Mouse (Mus musculus) cerebellum, adult 18-20 months (tissue): ENCODE data around the gene Syn2.

Experiments used
- DNase-seq, 2 experiments: peaks; one replicate each; pipeline ENCODE4 v3.0.0; 2021

Syn2 gene

DNA sequence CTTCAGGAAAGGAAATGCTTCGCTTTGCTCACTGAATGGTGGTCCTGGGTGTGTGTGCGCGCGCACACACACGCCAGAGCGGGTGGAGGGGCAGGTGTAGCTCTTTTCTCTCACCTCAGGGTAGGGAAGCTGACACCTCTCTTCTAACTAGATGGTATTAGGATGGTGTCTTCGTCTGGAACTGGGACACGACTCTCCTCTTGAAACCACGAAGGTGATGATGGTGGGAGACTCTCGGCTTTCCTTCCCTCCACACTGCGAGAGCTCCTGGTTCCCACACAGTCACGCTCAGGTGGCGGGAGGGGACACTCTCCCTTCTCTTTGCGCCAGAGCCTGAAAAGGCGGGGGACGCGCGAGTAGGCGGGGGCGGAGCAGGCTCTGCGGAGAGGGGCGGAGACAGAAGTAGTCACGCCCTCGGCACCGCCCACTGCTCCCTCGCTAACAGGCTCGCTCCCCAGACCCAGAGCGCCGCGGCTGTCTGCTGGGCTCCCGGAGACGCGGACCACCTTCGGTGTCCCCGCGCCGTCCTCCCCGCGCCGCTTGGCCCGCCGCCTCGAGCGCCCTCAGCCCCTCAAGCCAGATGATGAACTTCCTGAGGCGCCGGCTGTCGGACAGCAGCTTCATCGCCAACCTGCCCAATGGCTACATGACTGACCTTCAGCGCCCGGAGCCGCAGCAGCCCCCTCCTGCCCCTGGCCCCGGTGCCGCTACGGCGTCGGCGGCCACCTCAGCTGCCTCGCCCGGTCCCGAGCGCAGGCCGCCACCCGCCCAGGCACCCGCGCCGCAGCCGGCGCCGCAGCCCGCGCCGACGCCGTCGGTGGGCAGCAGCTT is at the start of gene Syn2:
Gene Syn2, plus strand, starts transcription at position 402 of the 831 bp plus-strand sequence.
- DNase-seq = peak; percentile 97

DNA sequence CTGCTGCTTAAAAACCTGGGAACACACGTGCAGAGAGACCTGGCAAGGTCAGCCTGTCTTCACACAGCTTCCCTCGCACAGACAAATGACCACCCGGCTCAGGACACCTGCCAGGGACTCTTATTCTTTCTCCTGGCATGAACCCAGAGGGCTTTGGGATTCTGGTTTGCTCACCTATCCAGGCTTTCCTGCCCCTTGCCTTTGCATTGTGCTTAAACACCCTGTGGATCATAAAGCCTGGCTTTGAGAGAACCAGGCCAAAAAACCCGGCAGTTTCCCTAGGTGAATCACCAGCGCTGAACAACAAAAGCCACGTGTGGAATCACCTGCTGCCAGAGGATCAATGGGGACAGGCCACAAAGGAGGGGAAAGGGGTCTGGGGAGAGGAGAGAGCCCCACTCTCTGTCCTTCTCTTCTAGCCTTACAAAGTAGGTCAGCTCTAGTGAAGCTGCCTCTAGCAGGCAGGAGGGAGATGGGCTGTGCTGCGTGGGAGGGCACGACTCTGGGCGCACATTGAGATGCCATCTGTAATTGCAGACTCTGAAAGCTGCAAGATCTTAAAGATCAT is 49.3 kb upstream of the Syn2 start:
- peak; percentile 79 to 86 for DNase-seq

DNA sequence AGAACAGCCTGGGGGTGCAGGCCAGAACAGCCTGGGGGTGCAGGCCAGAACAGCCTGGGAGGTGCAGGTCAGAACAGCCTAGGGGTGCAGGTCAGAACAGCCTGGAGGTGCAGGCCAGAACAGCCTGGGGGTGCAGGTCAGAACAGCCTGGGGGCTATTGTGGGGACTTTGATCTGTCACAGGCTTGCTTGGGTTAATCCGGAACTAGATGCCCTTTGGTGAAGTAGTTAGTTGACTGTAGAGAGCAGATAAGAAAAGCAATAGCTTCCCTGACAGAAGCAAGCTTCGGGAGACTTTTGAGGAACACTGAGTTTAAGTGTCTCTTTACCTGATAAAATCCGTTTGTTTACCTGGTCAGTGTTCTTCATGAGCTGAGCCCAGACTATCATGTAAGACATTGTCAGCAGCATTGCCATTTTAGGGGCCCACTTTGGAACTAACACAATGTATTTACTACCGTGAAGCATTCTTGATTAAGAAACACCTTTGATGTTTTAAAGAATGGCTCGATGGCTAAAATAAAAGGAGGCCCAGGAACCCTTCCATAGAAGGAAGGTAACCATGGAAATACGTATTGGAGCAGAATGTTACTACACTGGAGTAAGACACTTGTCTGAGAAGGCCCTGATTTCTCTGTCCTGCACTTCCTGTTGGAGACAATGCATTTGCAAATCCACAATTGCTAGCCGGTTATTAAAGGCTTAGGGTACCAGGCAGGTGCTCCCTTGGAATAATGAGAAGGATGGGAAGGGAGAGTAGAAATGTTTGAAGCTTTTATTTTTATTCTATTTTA is 46.2 kb upstream of the Syn2 start:
- no peak for DNase-seq

- no peak for DNase-seq
Observed at GRCm38 (mm10) chr6:115091737-115092136, 43.0 kb upstream of the Syn2 start.

DNA sequence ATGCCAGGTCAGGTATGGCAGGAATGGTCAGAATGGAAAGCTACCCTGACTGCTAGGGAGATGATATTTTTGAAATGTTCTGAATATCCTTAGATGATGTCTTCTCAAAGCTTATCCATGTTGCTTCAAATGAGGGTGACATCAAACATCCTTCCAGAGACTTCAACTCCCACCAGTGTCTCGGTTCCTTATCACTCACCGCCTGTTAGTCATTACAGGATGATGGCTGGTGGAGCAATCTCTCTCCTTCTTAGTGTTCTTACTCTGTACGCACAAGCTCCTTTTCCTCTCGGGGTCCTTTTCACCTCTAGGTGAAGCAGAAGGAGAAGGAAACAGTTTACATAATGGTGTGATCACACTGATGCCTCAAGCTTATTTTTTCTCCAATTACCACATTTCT is 32.2 kb upstream of the Syn2 start:
- DNase-seq = no peak

DNA sequence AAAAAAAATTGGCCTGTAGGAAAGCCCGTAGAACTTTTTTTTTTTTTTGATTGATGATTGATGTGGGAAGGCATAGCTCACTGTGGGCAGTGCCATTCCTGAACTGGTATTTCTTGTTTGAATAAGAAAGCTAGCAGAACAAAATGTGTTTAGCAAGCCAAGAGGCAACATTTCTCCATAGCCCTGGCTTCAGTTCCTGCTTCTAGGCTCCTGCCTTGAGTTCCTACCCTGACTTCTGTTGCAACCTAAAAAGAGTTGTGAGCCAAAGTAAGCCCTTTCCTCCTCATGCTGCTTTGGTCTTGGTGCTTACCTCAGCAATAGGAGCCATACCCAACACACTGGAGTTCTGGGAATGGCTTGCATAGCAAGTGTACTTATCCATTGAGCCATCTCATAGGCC is 23.3 kb upstream of the Syn2 start:
- DNase-seq = no peak

DNA sequence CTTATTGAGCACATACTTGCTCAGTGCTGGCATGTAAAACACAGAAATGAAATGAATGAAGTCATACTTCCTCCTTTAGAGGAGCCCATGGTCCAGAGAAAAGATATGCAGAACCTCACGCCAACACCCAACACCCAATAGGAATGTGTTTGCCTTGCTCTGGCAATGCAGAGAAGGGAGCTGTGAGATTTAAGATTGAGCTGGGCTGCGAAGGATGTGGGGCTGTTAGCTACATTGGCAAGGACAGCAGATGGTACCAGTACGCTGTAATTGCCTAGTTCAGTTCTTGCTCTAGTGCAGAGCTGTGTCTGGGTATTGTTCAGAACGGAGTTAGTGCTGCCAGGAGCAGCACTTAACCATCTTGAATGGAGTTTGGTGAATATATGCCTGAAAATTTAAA is 12.5 kb upstream of the Syn2 start:
- DNase-seq = no peak

- DNase-seq = peak; percentile 35 to 42
Observed at GRCm38 (mm10) chr6:115123262-115124201, 11.2 kb upstream of the Syn2 start.

DNA sequence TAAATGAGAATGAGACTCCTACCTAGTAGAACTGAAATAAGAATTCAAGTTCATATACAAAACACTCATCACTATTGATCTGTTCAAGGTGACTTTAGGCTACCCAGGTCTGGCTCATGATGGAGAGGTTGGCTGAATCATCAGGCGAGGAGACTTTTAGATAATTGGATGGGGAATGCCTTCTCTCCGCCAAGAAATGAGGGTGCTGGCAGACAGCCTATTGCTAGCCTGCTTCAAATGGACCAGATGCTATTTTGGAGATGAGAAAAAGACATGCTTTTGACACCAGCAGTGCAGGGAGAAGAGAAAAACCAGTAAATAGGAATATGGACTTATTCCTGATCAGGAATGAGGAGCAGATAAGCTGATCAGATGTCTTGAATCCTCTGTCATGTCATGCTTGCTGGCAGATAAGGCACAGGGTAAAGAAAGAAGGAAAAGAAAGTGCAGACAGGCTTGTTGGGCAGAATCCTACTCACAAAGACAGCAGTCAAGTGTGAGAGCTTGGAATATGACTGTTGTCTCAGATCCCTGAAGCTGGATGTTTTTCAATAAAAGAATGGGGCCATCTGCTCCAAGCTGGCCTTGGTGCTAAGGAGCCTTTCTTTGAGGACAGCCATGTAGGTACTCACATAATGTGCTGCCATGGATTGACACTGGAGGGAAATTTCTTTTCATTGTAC is 9.9 kb upstream of the Syn2 start:
- peak; percentile 91 for DNase-seq

- no peak for DNase-seq
Observed at GRCm38 (mm10) chr6:115125358-115125720, 9.4 kb upstream of the Syn2 start.

DNA sequence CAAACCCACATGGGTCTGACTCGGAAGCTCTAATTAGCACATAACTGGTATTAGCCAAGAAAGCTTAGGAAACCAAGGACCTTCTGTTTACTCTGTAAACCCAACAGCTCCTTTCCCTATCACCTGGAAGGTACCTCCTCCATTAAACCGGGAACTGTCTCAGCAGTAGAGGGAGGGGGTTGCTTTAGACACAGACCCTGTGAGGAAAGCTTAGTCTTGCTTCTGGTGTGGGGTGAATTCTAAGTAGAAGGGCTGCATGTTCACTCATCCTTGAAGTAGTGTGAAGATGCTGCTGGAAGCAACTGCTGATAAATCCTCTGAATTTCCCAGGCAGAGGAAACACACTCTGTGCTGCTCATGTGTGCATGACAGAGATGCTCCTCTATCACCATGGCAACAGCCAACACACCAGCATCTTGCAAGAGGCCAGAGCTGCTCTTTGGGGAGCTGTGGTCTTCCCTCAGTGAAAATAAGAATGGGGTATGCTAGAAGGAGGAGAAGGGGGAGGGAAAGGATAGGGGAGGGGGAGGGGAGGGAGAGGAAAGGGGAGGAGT is 8.4 kb upstream of the Syn2 start:
- DNase-seq = peak in 1 of 2 experiments; percentile 23

DNA sequence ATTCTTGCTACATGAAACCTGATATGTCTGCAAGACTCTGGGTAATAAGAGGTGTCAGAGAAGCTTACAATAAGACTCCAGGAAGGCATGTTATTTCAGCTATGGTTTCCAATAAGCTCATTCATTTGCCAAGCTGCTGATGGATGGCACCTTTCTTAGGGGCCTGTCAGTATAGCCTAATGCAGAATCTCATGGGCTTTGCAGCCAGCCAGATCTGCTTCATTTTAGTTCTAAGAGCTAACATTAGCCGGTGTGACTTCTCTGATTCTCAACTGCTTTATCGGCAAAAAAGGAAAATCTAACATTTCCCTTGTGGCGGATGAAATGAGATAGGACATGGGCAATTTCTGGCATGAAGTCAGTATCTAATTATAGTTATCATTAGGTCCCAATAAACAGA is 7.9 kb upstream of the Syn2 start:
- DNase-seq = no peak

- no peak for DNase-seq
Observed at GRCm38 (mm10) chr6:115127255-115127824, 7.4 kb upstream of the Syn2 start.

GRCm38 (mm10) chr6:115135332-115135649 is 589 bp downstream of the Syn2 start:
- peak in 1 of 2 experiments; percentile 44 for DNase-seq

- no peak for DNase-seq
Observed at GRCm38 (mm10) chr6:115136156-115136555, 1.5 kb downstream of the Syn2 start.

GRCm38 (mm10) chr6:115141446-115141845 is 6.7 kb downstream of the Syn2 start:
- DNase-seq = no peak

DNA sequence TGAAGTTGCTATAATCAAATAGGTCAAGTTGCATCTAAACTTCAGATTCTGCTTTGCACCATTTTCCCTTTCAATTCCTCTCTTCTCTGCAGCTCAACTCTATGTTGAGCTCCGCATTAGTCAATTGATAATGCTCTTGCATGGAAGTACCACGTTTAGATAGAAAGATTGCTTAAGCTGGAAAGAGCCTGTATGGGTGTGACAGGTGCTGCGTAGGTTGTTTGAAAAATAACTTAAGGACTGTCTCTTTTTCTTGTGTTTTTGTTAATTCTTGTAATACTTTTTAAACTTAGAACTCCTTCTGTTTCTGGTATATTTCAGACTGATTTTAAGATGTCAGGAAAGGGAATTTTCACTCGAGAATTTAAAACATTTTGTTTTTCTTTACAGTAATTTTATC is 26.5 kb downstream of the Syn2 start:
- DNase-seq = no peak

DNA sequence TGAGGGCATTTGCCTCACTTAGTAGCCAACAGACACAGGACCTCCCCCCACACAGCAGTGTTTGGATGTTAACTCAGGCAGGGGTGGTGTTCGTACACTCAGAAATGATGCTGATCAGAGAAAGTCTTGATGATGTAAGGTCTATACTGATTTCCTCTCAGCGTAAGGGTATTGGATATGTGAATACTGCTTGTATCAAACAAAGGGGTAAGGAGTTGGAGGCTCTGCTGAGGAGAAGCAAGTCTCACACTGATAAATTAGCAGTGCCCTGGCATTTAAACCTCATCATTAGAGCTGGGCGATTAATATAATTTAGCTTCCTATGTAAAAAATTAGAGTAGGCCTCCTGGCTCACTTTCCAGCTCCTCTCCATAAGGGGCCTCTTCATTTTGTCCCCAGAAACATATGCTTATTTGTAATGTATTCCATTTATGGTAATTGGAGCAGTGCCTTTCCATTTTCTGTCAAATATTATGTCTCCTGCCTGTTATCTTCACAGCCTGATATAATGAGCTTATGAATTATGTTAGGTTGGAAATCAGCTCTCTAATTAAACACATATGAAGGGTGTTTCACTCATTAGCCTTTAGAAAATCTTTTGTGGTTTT is 31.3 kb downstream of the Syn2 start:
- DNase-seq = no peak

GRCm38 (mm10) chr6:115168921-115169320 is 34.2 kb downstream of the Syn2 start:
- peak; percentile 78 to 91 for DNase-seq

- DNase-seq = no peak
Observed at GRCm38 (mm10) chr6:115169518-115169917, 34.8 kb downstream of the Syn2 start.

GRCm38 (mm10) chr6:115174845-115175244 is 40.1 kb downstream of the Syn2 start:
- DNase-seq = peak in 1 of 2 experiments; percentile 27
